Mouse (Mus musculus): Measurements from ENCODE around the gene Dnah10.

Dnah10 gene

DNA sequence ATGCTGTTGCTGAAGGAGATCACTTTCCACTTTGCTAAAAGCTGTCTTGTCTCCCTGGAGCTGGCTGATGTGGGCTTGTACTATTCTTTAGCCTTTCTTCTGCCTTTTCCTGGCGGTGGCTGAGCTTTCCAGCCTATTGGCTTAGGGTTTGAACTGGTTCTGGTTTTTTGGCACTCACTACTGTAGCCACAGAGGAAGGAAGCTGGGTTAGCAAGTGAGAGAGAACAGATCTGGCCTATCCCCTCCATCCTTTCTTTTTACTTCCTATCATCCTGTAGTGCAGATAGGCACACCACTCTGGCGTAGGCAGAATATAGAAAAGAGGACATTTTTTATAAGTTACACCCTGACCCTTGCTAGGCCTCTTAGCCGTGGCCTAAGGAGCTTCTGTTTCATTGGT, 148.2 kb downstream of the Dnah10 start:
- DNase-seq = no peak

DNA sequence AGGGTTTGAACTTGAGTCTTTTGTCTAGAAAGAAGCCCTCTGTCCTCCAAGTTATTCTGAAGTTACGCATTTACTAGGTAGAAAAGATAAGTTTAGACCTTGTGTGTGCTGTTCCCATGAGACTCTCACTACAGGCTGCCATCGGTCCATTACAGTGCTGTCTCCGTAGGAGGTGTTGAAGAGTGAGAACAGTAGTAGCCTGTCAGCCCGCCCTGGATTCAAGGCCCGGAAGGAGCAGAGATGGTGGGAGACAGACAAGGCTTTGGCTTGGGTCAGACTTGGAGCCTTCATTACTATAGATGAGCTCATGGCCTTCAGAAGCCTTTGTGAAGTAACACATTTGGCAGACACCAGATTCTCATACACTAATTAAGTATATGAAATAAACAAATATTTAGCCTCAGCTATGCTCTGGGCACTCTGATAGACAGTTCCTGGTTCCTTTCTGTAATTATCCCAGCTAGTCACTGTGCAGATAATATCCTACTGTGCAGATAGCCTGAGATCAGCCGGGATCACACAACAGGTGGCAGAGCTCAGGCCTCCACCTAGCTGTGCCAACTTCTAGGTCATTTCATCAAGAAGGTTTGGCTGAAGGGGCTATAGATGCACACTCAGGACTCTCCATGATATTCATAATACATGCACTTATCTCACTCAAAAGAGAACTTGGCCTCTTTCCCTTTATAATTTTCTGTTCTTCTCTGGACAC, 149.2 kb downstream of the Dnah10 start:
- DNase-seq = peak; percentile 31

DNA sequence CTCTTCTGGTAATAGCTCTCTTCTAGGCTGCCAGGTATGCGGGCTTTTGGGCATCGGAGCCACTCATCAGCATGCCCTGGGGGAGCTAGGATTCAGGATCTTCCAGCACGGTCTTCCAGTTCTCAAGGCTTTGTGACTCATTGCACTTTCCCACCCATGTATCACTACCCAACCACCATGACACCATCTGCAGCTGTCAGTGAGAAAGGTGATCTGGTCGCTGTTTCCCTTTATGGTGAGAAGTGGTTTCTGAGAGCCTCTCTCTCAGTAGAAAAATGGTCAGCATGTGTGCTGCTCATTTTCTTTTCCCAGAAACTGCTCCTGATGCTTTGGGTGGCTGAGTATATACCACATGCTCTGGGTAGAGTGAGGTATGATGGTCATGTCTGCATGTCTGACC, 154.4 kb downstream of the Dnah10 start:
- DNase-seq = no peak

DNA sequence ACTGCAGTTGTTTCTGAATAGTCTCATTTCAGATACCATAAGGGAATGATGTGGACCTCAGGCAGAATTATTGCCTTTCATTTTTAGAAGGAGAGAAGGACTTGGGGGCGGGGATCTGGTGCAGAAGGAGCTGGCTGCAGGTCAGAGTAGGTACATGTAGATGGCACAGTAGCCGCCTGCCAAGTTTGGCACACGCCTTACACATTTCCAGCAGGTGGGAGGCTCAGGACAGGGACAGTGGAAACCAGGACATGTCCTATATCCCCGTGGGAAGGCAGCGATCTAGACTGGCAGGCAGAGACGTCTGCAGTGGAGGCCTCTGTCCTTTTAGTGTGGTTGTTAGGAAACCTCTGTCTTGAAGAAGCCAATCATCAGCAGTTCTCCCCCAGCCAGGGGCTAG, 154.9 kb downstream of the Dnah10 start:
- DNase-seq = no peak

DNA sequence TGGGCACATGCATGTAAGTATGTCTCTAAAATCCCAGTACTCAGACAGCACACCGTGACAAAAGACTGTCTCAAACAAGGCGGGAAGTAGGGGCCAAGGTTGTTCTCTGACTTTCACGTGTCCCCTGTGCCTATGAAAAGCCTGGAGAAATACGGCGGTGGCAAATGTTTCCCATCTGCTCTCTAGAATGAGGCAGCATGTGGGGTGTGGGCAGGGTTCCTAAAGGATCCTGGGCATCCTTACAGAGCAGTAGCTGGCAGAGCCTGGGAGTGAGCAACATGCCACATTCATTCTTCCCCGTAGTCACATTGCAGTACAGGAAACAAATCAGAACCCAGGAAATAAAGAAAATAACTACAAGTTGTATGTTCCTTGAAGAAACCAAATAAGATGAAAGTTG, 159.0 kb downstream of the Dnah10 start:
- DNase-seq = no peak

All from lung, postnatal 10 days (tissue).